Mouse (Mus musculus): ENCODE measurements around the gene Ptprn2.

GRCm38 (mm10) chr12:117054925-117055570, 569.5 kb downstream of the Ptprn2 start:
- TF ChIP-seq CTCF (IDR thresholded peaks at IDR 0.05; ENCODE audit: low read depth) = no peak
- no peak for TF ChIP-seq EP300 (IDR thresholded peaks at IDR 0.05; ENCODE audit: low read depth)

Measured in liver, postnatal 0 days (tissue).